12 mouse cellular contexts compared by ENCODE assay signal in the genomic region with DNA sequence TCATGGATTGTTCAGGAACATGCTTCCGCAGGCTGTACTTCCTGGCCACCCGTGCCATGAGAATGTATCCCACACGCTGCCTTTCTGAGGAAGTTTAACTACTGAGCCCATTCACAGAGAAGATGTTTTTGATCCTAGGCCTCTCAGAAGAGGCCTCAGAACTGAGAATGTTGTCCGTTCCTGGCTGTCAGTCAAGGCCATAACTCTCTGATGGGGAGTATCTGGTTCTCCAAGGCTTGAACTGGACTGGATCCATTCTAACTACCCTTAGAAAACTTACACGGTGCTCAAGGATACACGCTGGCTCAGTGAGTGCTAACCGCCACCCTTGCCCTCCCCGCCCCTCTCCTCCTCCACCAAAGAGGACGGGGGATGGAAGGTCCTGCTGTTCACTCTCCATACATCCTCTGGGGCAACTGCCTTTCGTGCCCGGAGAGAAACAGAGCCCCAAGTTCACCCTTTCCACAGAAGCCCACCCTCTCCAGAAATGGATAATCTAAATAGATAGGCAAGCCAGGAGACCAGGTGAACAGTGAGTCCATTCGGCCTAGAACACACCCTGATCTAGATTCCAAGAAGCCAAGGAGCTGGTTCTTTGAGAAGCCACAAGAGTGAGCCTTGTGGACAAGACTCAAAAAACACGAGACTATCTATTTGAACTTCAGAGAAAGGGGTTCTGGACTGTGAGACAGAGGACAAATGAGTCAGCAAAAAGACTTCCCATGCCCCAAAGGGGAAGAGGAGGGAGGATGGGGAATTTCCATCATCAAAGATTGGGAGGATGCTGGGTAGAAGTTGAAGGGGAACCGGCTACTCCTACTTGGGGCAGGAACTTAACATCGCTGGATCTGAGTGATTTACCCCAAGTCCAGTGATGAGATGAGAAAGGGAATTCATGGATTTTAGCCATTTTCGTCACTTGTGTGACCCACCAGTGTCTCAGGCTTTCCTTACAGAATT. TPM values are rescaled to one million over a fixed set of nuclear protein-coding genes. Genes with fewer than 3 reads are reported as not detected.
DNase-seq lines count a peak whose midpoint lies in the region; ATAC-seq and TF ChIP-seq lines count a peak whose summit lies in the region.
"Had no signal": no experiment of that assay in that cellular context is flagged by ENCODE, and none has a peak within 500 bp of the region (broad histone marks: within the 10 kb centered on the region; RNA-seq: fewer than 3 reads in every experiment).

No protein-coding gene starts in this region.

- H3K4me2 ChIP-seq in kidney, embryonic 14.5 days (replicated peaks; ENCODE audit: low read depth, low read length), result no peak overlapping the region
- no peak overlapping the region for H3K4me2 ChIP-seq in limb, embryonic 11.5 days (ENCODE audit: low read depth, severe bottlenecking)
- H3K4me2 ChIP-seq: liver, embryonic 15.5 days had no signal

- peak; percentile 27 for DNase-seq in adrenal gland, adult 2 months
- no peak for DNase-seq in adrenal gland, postnatal 14 days
- no peak for DNase-seq in kidney, postnatal 36 days
- DNase-seq in ES-E14 (ENCODE audit: low read depth, low spot score), result no peak
- DNase-seq in limb, embryonic 11.5 days (ENCODE audit: low spot score), result no peak
- no peak for DNase-seq in left cerebral cortex, postnatal 14 days (ENCODE audit: low spot score in 2 of 2)
- DNase-seq in layer of hippocampus, postnatal 14 days (ENCODE audit: low spot score in 2 of 2), result no peak
- DNase-seq: cerebellum, adult 18-20 months; layer of hippocampus, adult 9-11 months; thymus, postnatal 14 days had no signal

- H3K4me1 ChIP-seq in kidney, embryonic 14.5 days (ENCODE audit: control insufficient read depth, insufficient read depth, low read length), result peaks cover 27% of the 10 kb centered on the region
- peaks cover 7 to 18% of the 10 kb centered on the region in 2 experiments; a peak in 2 of 4 replicates for H3K4me1 ChIP-seq in ES-E14 (ENCODE audit: control insufficient read depth in 2 of 2, insufficient read depth in 2 of 2, low read length in 2 of 2, poor library complexity in 1 of 2)
- H3K4me1 ChIP-seq in limb, embryonic 11.5 days (ENCODE audit: control insufficient read depth, insufficient read depth, low read length), result peaks cover 27% of the 10 kb centered on the region

- in situ Hi-C loops in ES-E14 (cut with MboI; ENCODE audit: low sequenced_read_pairs in 2 of 2, unreplicated experiment in 2 of 2), result no loop called here

- intact Hi-C loops in left cerebral cortex, postnatal 14 days (cut with DNase I), result no loop called here

- H3K4me3 ChIP-seq in kidney, embryonic 14.5 days (ENCODE audit: low read length), result no peak overlapping the region
- H3K4me3 ChIP-seq in ES-E14 (ENCODE audit: insufficient read depth in 1 of 2, low read depth in 1 of 2, low read length in 2 of 2, poor library complexity in 1 of 2, severe bottlenecking in 1 of 2), result no peak overlapping the region
- H3K4me3 ChIP-seq in limb, embryonic 11.5 days (ENCODE audit: low read depth, low read length), result no peak overlapping the region
- H3K4me3 ChIP-seq: liver, embryonic 15.5 days had no signal

- H3K9ac ChIP-seq in kidney, embryonic 14.5 days (ENCODE audit: low read depth, low read length), result peak overlapping the region; percentile 14; the same call in 1 of the 2 replicates
- no peak overlapping the region for H3K9ac ChIP-seq in ES-E14 (ENCODE audit: insufficient read depth, low read depth, low read length, poor library complexity, severe bottlenecking)
- no peak overlapping the region for H3K9ac ChIP-seq in limb, embryonic 11.5 days (ENCODE audit: low read length)
- H3K9ac ChIP-seq: liver, embryonic 15.5 days had no signal

- no peaks in the 10 kb centered on the region for H3K9me3 ChIP-seq in kidney, embryonic 14.5 days (ENCODE audit: control insufficient read depth, low read length)
- H3K9me3 ChIP-seq in ES-E14 (ENCODE audit: control insufficient read depth, insufficient read depth, low read depth, low read length), result no peaks in the 10 kb centered on the region
- H3K9me3 ChIP-seq in limb, embryonic 11.5 days (ENCODE audit: control insufficient read depth, low read length), result no peaks in the 10 kb centered on the region
- H3K9me3 ChIP-seq: liver, embryonic 15.5 days had no signal

- 64% methylated on average over 16 of the region's 16 CpGs for WGBS in kidney, embryonic 14.5 days
- 77% methylated on average over 16 of the region's 16 CpGs for WGBS in limb, embryonic 11.5 days

- no peak overlapping the region for H3K27ac ChIP-seq in kidney, embryonic 14.5 days (ENCODE audit: low read depth, low read length)
- no peak overlapping the region for H3K27ac ChIP-seq in ES-E14 (ENCODE audit: insufficient read depth, low read depth, low read length, poor library complexity, severe bottlenecking)
- H3K27ac ChIP-seq in limb, embryonic 11.5 days (replicated peaks; ENCODE audit: low read depth, low read length), result 0 out of 2 replicates have a peak overlapping the region, but pooled peaks have one; percentile 36
- H3K27ac ChIP-seq: liver, embryonic 15.5 days had no signal

- no peak for ATAC-seq in kidney, embryonic 14.5 days (ENCODE audit: low FRiP score, low TSS enrichment)
- ATAC-seq in limb, embryonic 11.5 days (ENCODE audit: insufficient number of reproducible peaks, low FRiP score, low TSS enrichment, low read depth), result no peak

- H3K27me3 ChIP-seq in kidney, embryonic 14.5 days (ENCODE audit: control insufficient read depth, insufficient read depth, low read length), result no peaks in the 10 kb centered on the region
- no peaks in the 10 kb centered on the region for H3K27me3 ChIP-seq in limb, embryonic 11.5 days (ENCODE audit: control insufficient read depth, insufficient read depth, low read length)
- H3K27me3 ChIP-seq: liver, embryonic 15.5 days had no signal

- no peaks in the 10 kb centered on the region for H3K36me3 ChIP-seq in kidney, embryonic 14.5 days (ENCODE audit: control insufficient read depth, insufficient read depth, low read length)
- H3K36me3 ChIP-seq in ES-E14 (ENCODE audit: control insufficient read depth, insufficient read depth, low read length, poor library complexity, severe bottlenecking), result no peaks in the 10 kb centered on the region
- no peaks in the 10 kb centered on the region for H3K36me3 ChIP-seq in limb, embryonic 11.5 days (ENCODE audit: control insufficient read depth, insufficient read depth, low read length)
- H3K36me3 ChIP-seq: liver, embryonic 15.5 days had no signal

TF ChIP-seq in ES-E14, 5 proteins besides CTCF, POLR2A, EP300 and RAD21:
- peak; percentile 72 for TF ChIP-seq MAFK (IDR thresholded peaks at IDR 0.05; ENCODE audit: insufficient read depth, low read depth, low read length)
- no peak for TF ChIP-seq ZNF384 (IDR thresholded peaks at IDR 0.05; ENCODE audit: low read depth, low read length)
- TF ChIP-seq ZC3H11A (IDR thresholded peaks at IDR 0.05; ENCODE audit: borderline replicate concordance, low read depth, low read length), result no peak

RNA-seq across cellular contexts. Expression of gene Srp14, which starts 33.2 kb away (rescaled TPM):
- 100 to 1,000 TPM; 181 to 246 TPM for total RNA-seq in adrenal gland, adult 2 months (2021)
- polyA plus RNA-seq in adrenal gland, adult 2 months (2012; rRNA removed), result 45.7 and 48.2 TPM in 2 replicates
- 140 and 142 TPM in 2 replicates for total RNA-seq in adrenal gland, postnatal 14 days (2021)
- 234 and 300 TPM in 2 replicates for polyA plus RNA-seq in kidney, embryonic 14.5 days (2014; fragmentation: Nextera tagmentation; extraction: Ambion mirVana)
- total RNA-seq in ES-E14 (2012; rRNA removed), result 132 and 191 TPM in 2 replicates
- polyA plus RNA-seq in limb, embryonic 11.5 days (2014; fragmentation: Nextera tagmentation; extraction: Ambion mirVana), result 231 TPM in 2 replicates
- 100 to 1,000 TPM; 157 to 167 TPM for total RNA-seq in left cerebral cortex, postnatal 14 days (2021)
- total RNA-seq in layer of hippocampus, postnatal 14 days (2021), result 100 to 1,000 TPM; 169 to 184 TPM

RNA-seq across cellular contexts. Expression of gene Bmf, which starts 36.8 kb away (rescaled TPM):
- total RNA-seq in adrenal gland, adult 2 months (2021), result 10 to 100 TPM in 1 of 2 experiments, 1 to 10 TPM in 1; 8.9 to 15.9 TPM
- 29.6 and 31.1 TPM in 2 replicates for polyA plus RNA-seq in adrenal gland, adult 2 months (2012; rRNA removed)
- 14.4 and 26.8 TPM in 2 replicates for total RNA-seq in adrenal gland, postnatal 14 days (2021)
- polyA plus RNA-seq in kidney, embryonic 14.5 days (2014; fragmentation: Nextera tagmentation; extraction: Ambion mirVana), result 6.0 and 9.6 TPM in 2 replicates
- total RNA-seq in ES-E14 (2012; rRNA removed), result 9.1 and 14.1 TPM in 2 replicates
- polyA plus RNA-seq in limb, embryonic 11.5 days (2014; fragmentation: Nextera tagmentation; extraction: Ambion mirVana), result 3.8 and 7.5 TPM in 2 replicates
- 1 to 10 TPM; 3.8 to 4.4 TPM for total RNA-seq in left cerebral cortex, postnatal 14 days (2021)
- 1 to 10 TPM; 5.2 to 6.7 TPM for total RNA-seq in layer of hippocampus, postnatal 14 days (2021)
